Mouse (Mus musculus) stomach, postnatal 0 days (tissue): ENCODE data around the gene Tmem231.

Experiments used
- CTCF ChIP-seq: IDR thresholded peaks from 2 replicates; pipeline ENCODE4 v1.5.1; 2016; ENCODE audit warnings: antibody characterized with exemption, low read depth, mild to moderate bottlenecking, moderate library complexity
- EP300 ChIP-seq: optimal IDR thresholded peaks from 2 replicates; pipeline ENCODE3; 2016; ENCODE audit warnings: antibody characterized with exemption

DNA sequence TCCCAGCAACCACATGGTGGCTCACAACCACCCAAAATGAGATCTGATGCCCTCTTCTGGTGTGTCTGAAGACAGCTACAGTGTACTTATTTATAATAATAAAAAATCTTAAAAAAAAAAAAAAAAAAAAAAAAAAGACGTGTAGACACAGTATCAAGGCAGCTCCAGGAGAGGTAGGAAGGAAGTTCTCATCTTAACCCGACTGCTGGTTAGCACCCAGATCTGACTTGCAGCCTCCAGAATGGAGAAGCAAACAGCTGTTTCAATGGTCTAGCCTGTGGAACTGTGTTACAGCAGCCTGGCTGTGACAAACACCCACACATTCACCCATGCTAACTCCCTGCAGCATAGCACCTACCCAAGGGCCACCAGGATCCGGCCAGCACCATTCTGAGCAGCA lies 63.3 kb downstream of the Tmem231 start:
- TF ChIP-seq CTCF (no peak), EP300 (no peak)
